8 mouse cellular contexts compared by ENCODE assay signal in the genomic region with DNA sequence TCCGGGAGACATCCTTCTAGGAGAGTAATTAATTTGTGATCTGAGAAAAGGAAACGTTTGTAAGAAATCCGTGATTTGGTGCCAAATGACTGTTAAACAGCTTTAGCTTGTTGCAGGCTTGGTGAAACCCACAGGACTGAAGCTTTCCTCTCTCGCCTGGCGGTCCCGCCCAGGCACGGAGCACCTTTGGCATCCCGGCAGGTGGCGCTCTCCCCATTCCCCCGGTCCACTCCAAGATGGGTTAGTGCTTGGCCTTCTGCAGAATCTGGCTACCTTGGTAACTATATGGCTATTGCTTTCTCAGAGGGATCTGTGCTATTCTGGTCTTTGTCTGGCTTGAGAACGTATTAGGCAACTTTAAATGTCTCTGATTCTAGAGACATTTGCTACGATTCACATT. TPM values are rescaled to one million over a fixed set of nuclear protein-coding genes. Genes with fewer than 3 reads are reported as not detected.
DNase-seq lines count a peak whose midpoint lies in the region; ATAC-seq and TF ChIP-seq lines count a peak whose summit lies in the region.

No protein-coding gene starts in this region.

- TF ChIP-seq POLR2A in lung, adult 2 months (IDR thresholded peaks at IDR 0.05; ENCODE audit: borderline replicate concordance, extremely low read depth, low read depth, low read length), result no peak

- DNase-seq in c-Kit-positive CD71-positive TER-119-negative erythroid progenitor cells, embryonic 14.5 days (ENCODE audit: low read depth), result peak; percentile 30
- peak; percentile 94 for DNase-seq in heart, postnatal 4 days
- peak; percentile 51 to 81 for DNase-seq in layer of hippocampus, adult 18-20 months (ENCODE audit: low spot score in 2 of 2)
- DNase-seq in lung, adult 2 months, result peak; percentile 83
- peak; percentile 93 for DNase-seq in testis, postnatal 10 days (ENCODE audit: low spot score)

- H3K36me3 ChIP-seq in E14TG2a.4 (ENCODE audit: insufficient read depth, low read length), result no peaks in the 10 kb centered on the region
- no peaks in the 10 kb centered on the region for H3K36me3 ChIP-seq in forebrain, embryonic 12.5 days (replicated peaks)

- H3K4me1 ChIP-seq in E14TG2a.4 (replicated peaks; ENCODE audit: low read depth, low read length), result peaks cover 19% of the 10 kb centered on the region
- H3K4me1 ChIP-seq in forebrain, embryonic 12.5 days, result no peaks in the 10 kb centered on the region
- H3K4me1 ChIP-seq in lung, adult 2 months (ENCODE audit: control insufficient read depth, insufficient read depth, low read length), result no peaks in the 10 kb centered on the region

- H3K9ac ChIP-seq in forebrain, embryonic 12.5 days, result no peak overlapping the region

- no peaks in the 10 kb centered on the region for H3K9me3 ChIP-seq in E14TG2a.4 (ENCODE audit: low read length)
- H3K9me3 ChIP-seq in forebrain, embryonic 12.5 days, result no peaks in the 10 kb centered on the region

- no peaks in the 10 kb centered on the region for H3K27me3 ChIP-seq in E14TG2a.4 (ENCODE audit: insufficient read depth, low read length)
- peaks cover 6% of the 10 kb centered on the region; the same call in 1 of the 2 replicates for H3K27me3 ChIP-seq in forebrain, embryonic 12.5 days

- no peak overlapping the region for H3K4me2 ChIP-seq in forebrain, embryonic 12.5 days

- H3K27ac ChIP-seq in forebrain, embryonic 12.5 days, result no peak overlapping the region

- peak; percentile 84 for TF ChIP-seq CTCF in E14TG2a.4 (conservative IDR thresholded peaks at IDR 0.05; ENCODE audit: low read length)
- peak; percentile 85 for TF ChIP-seq CTCF in lung, adult 2 months (IDR thresholded peaks at IDR 0.05; ENCODE audit: insufficient read depth, low read length)

- 16% methylated on average over 12 of the region's 12 CpGs for WGBS in forebrain, embryonic 12.5 days
- whole genome bisulfite sequencing in lung, adult 2 months, result 12% methylated on average over 12 of the region's 12 CpGs

- no peak overlapping the region for H3K4me3 ChIP-seq in E14TG2a.4 (replicated peaks; ENCODE audit: low read length)
- no peak overlapping the region for H3K4me3 ChIP-seq in forebrain, embryonic 12.5 days (replicated peaks)
- H3K4me3 ChIP-seq in lung, adult 2 months (replicated peaks; ENCODE audit: extremely low read depth, low read depth, low read length), result no peak overlapping the region

- peak; percentile 78; the same call in 1 of the 2 replicates for ATAC-seq in forebrain, embryonic 12.5 days (ENCODE audit: low FRiP score)
- ATAC-seq in neutrophil, adult 5-6 weeks (ENCODE audit: extremely low read depth, insufficient number of reproducible peaks, low FRiP score, poor library complexity, severe bottlenecking), result peak; percentile 97

RNA-seq across cellular contexts. Expression of a gene that starts 6.6 kb away (rescaled TPM):
- polyA plus RNA-seq in forebrain, embryonic 12.5 days (2016; fragmentation: Nextera tagmentation; extraction: Ambion mirVana), result 1.4 and 1.7 TPM in 2 replicates
- total RNA-seq in heart, postnatal 4 days (2021), result 10 to 100 TPM; 37.7 to 39.9 TPM
- total RNA-seq in layer of hippocampus, adult 18-20 months (2021), result 1 to 10 TPM; 1.8 to 2.0 TPM
- polyA plus RNA-seq in lung, adult 2 months (2012; rRNA removed), result 14.7 and 22.4 TPM in 2 replicates
- 121 and 130 TPM in 2 replicates for total RNA-seq in neutrophil, adult 5-6 weeks (2017)

Comparison
In these comparisons a context has a peak if more than half of its experiments do, and no peak if none do; other contexts are left out.
1. DNase-seq: peak in every context shown above with its lines; median percentile 94 in heart, postnatal 4 days; 93 in testis, postnatal 10 days; 83 in lung, adult 2 months; 66 in layer of hippocampus, adult 18-20 months; 30 in c-Kit-positive CD71-positive TER-119-negative erythroid progenitor cells, embryonic 14.5 days.
2. RNA of a gene that starts 6.6 kb away (total RNA-seq): 121 to 130 TPM in neutrophil, adult 5-6 weeks and 37.7 to 39.9 TPM in heart, postnatal 4 days; 1.8 to 2.0 TPM in layer of hippocampus, adult 18-20 months; every median in the first group is over 10 times any median in the second.